Mouse (Mus musculus): ENCODE data around the gene A930004D18Rik. TPM values are rescaled to one million over a fixed set of nuclear protein-coding genes. Genes with fewer than 3 reads are reported as not detected.
A peak's percentile ranks its signal among the peaks of the same experiment; 100 is the strongest.

Gene A930004D18Rik
- polyA plus RNA-seq, 1 experiment from 2014 or later = 10.2 TPM

GRCm38 (mm10) chr2:18017321-18017720, 20.2 kb downstream of the A930004D18Rik start:
- H3K27me3 ChIP-seq = no peaks in the 10 kb centered on the region
- no peak for DNase-seq (ENCODE audit: low read depth, low spot score)
- in situ Hi-C loops (cut with MboI; ENCODE audit: low pct_unique_long_range_greater_than_20kb) = loop anchor here (25.0 kb wide), 1 partner anchor 380 kb away; no protein-coding TSS in a partner anchor
- ATAC-seq = no peak
- POLR2A ChIA-PET = no interaction called here
- no peak for TF ChIP-seq CTCF (IDR thresholded peaks at IDR 0.05)
- CTCF ChIA-PET = no interaction called here

- DNase-seq (ENCODE audit: low read depth, low spot score) (no peak), ATAC-seq (no peak)
- no peaks in the 10 kb centered on the region for H3K27me3 ChIP-seq
- in situ Hi-C loops (cut with MboI; ENCODE audit: low pct_unique_long_range_greater_than_20kb) = loop anchor here (25.0 kb wide), 1 partner anchor 379 kb away; no protein-coding TSS in a partner anchor
- TF ChIP-seq CTCF (IDR thresholded peaks at IDR 0.05) = no peak
- ChIA-PET CTCF (no interaction called here), POLR2A (no interaction called here)
Observed at GRCm38 (mm10) chr2:18016639-18017038, 20.9 kb downstream of the A930004D18Rik start.

- ATAC-seq (no peak), DNase-seq (ENCODE audit: low read depth, low spot score) (no peak)
- TF ChIP-seq CTCF (IDR thresholded peaks at IDR 0.05) = no peak
- no peaks in the 10 kb centered on the region for H3K27me3 ChIP-seq
- CTCF ChIA-PET = no interaction called here
- POLR2A ChIA-PET = no interaction called here
- in situ Hi-C loops (cut with MboI; ENCODE audit: low pct_unique_long_range_greater_than_20kb) = loop anchor here (25.0 kb wide), 1 partner anchor 378 kb away; no protein-coding TSS in a partner anchor
Observed at GRCm38 (mm10) chr2:18015581-18015980, 22.0 kb downstream of the A930004D18Rik start.

GRCm38 (mm10) chr2:18012866-18013265, 24.7 kb downstream of the A930004D18Rik start:
- ChIA-PET CTCF (no interaction called here), POLR2A (no interaction called here)
- no peak for DNase-seq (ENCODE audit: low read depth, low spot score)
- in situ Hi-C loops (cut with MboI; ENCODE audit: low pct_unique_long_range_greater_than_20kb) = loop anchor here (25.0 kb wide), 1 partner anchor 376 kb away; no protein-coding TSS in a partner anchor
- no peak for TF ChIP-seq CTCF (IDR thresholded peaks at IDR 0.05)
- no peak for ATAC-seq
- H3K27me3 ChIP-seq = no peaks in the 10 kb centered on the region

- in situ Hi-C loops (cut with MboI; ENCODE audit: low pct_unique_long_range_greater_than_20kb) = loop anchor here (25.0 kb wide), 1 partner anchor 374 kb away; no protein-coding TSS in a partner anchor
- CTCF ChIA-PET = interaction anchor here (0.7 kb wide), 1 partner anchor 9 kb away, joined by 3 read pairs; no protein-coding TSS in a partner anchor
- ATAC-seq (no peak), DNase-seq (ENCODE audit: low read depth, low spot score) (no peak)
- TF ChIP-seq CTCF (IDR thresholded peaks at IDR 0.05) = no peak
- no peaks in the 10 kb centered on the region for H3K27me3 ChIP-seq
- POLR2A ChIA-PET = no interaction called here
Observed at GRCm38 (mm10) chr2:18011226-18011625, 26.3 kb downstream of the A930004D18Rik start.

GRCm38 (mm10) chr2:18005137-18005536, 32.4 kb downstream of the A930004D18Rik start:
- ChIA-PET CTCF (interaction anchor here (1.9 kb wide), 1 partner anchor 23 kb away, joined by 4 read pairs; no protein-coding TSS in a partner anchor), POLR2A (no interaction called here)
- in situ Hi-C loops (cut with MboI; ENCODE audit: low pct_unique_long_range_greater_than_20kb) = loop anchor here (5.0 to 25.0 kb wide), 2 partner anchors 368 to 807 kb away; no protein-coding TSS in a partner anchor
- DNase-seq (ENCODE audit: low read depth, low spot score) = peak; percentile 24
- no peaks in the 10 kb centered on the region for H3K27me3 ChIP-seq
- no peak for TF ChIP-seq CTCF (IDR thresholded peaks at IDR 0.05)
- peak; percentile 35 for ATAC-seq

- ChIA-PET POLR2A (no interaction called here), CTCF (no interaction called here)
- H3K27me3 ChIP-seq = no peaks in the 10 kb centered on the region
- TF ChIP-seq CTCF (IDR thresholded peaks at IDR 0.05) = no peak
- in situ Hi-C loops (cut with MboI; ENCODE audit: low pct_unique_long_range_greater_than_20kb) = loop anchor here (25.0 kb wide), 1 partner anchor 367 kb away; no protein-coding TSS in a partner anchor
- ATAC-seq (no peak), DNase-seq (ENCODE audit: low read depth, low spot score) (no peak)
Observed at GRCm38 (mm10) chr2:18004286-18004685, 33.3 kb downstream of the A930004D18Rik start.

- TF ChIP-seq CTCF (IDR thresholded peaks at IDR 0.05) = no peak
- H3K27me3 ChIP-seq = no peaks in the 10 kb centered on the region
- ChIA-PET CTCF (no interaction called here), POLR2A (no interaction called here)
- in situ Hi-C loops (cut with MboI; ENCODE audit: low pct_unique_long_range_greater_than_20kb) = loop anchor here (25.0 kb wide), 1 partner anchor 365 kb away; no protein-coding TSS in a partner anchor
- DNase-seq (ENCODE audit: low read depth, low spot score) (no peak), ATAC-seq (no peak)
Observed at GRCm38 (mm10) chr2:18002306-18002705, 35.2 kb downstream of the A930004D18Rik start.

- ChIA-PET CTCF (no interaction called here), POLR2A (no interaction called here)
- in situ Hi-C loops (cut with MboI; ENCODE audit: low pct_unique_long_range_greater_than_20kb) = no loop called here
- DNase-seq (ENCODE audit: low read depth, low spot score) = no peak
- no peaks in the 10 kb centered on the region for H3K27me3 ChIP-seq
- no peak for TF ChIP-seq CTCF (IDR thresholded peaks at IDR 0.05)
- no peak for ATAC-seq
Observed at GRCm38 (mm10) chr2:17996858-17997257, 40.7 kb downstream of the A930004D18Rik start, which contains the start of gene H2al2a. H2al2a (minus strand) TSS chr2:17996958.

- POLR2A ChIA-PET = no interaction called here
- CTCF ChIA-PET = no interaction called here
- no peaks in the 10 kb centered on the region for H3K27me3 ChIP-seq
- in situ Hi-C loops (cut with MboI; ENCODE audit: low pct_unique_long_range_greater_than_20kb) = no loop called here
- no peak for TF ChIP-seq CTCF (IDR thresholded peaks at IDR 0.05)
- ATAC-seq (no peak), DNase-seq (ENCODE audit: low read depth, low spot score) (no peak)
Observed at GRCm38 (mm10) chr2:17989562-17989961, 48.0 kb downstream of the A930004D18Rik start.

GRCm38 (mm10) chr2:17989115-17989514, 48.4 kb downstream of the A930004D18Rik start:
- POLR2A ChIA-PET = interaction anchor here (0.6 kb wide), 1 partner anchor 358 kb away, joined by 3 read pairs; no protein-coding TSS in a partner anchor
- ATAC-seq (no peak), DNase-seq (ENCODE audit: low read depth, low spot score) (no peak)
- in situ Hi-C loops (cut with MboI; ENCODE audit: low pct_unique_long_range_greater_than_20kb) = no loop called here
- TF ChIP-seq CTCF (IDR thresholded peaks at IDR 0.05) = no peak
- no peaks in the 10 kb centered on the region for H3K27me3 ChIP-seq
- CTCF ChIA-PET = interaction anchor here (0.7 kb wide), 1 partner anchor 151 kb away, joined by 3 read pairs; no protein-coding TSS in a partner anchor

Measured in Patski (cell line).